Mouse (Mus musculus) left cerebral cortex, adult 9 months (tissue): Measurements from ENCODE around the gene Rnf223.

Source experiments
- DNase-seq, 2 experiments: peaks; one replicate each; pipeline ENCODE4 v3.0.0; 2022; ENCODE audit warnings: low spot score in 2 of 2

Gene Rnf223

GRCm38 (mm10) chr4:156130436-156130835, at the start of gene Rnf223:
Gene Rnf223, plus strand, starts transcription at chr4:156130513.
- no peak for DNase-seq

- no peak for DNase-seq
Measured at GRCm38 (mm10) chr4:156082621-156083234, 47.6 kb upstream of the Rnf223 start.

- no peak for DNase-seq
Measured at GRCm38 (mm10) chr4:156083348-156083747, 47.0 kb upstream of the Rnf223 start.

GRCm38 (mm10) chr4:156084096-156084879, 46.0 kb upstream of the Rnf223 start:
- DNase-seq, result no peak

DNA sequence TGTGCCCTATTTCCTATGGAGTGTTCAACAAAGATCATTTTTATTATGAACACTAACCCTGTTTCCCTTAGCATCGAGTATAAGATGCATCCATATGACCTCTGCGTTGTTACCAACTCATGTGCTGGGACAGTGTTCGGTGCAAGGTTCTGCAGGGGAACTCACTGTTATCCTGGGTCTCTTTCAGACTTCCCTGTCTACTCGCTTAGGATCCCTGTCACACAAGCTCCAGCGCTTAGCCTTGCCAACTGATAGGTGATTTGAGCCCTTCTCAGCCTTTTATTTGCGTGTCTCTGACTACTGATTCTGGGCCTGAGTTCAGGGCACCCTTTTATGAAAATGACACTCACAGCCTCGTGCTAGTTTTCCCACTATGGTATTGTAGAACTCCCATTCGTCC, 45.1 kb upstream of the Rnf223 start:
- no peak for DNase-seq

- DNase-seq, result no peak
Measured at GRCm38 (mm10) chr4:156087398-156088087, 42.8 kb upstream of the Rnf223 start.

GRCm38 (mm10) chr4:156091236-156091635, 39.1 kb upstream of the Rnf223 start:
- no peak for DNase-seq

DNA sequence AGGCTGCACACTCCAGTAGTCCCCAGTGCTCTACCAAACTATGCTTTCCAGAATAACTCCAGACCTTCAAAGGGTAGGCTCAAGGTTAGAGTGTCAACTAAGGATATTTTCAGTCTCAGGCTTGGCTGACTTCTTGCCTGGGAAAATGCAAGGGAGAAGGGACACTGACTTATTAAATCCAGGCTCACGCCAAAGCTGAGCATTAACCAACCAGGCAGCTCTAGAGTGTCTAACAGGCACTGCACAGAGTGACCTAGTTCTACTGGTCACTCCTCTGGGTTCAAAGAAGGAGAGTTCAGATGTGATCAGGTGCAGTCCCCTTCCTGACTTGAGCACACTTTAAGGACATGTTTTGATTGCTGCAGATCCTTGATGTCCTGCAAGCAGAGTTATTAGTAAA, 37.5 kb upstream of the Rnf223 start:
- DNase-seq, result no peak

- no peak for DNase-seq
Measured at GRCm38 (mm10) chr4:156093758-156094157, 36.6 kb upstream of the Rnf223 start.

- no peak for DNase-seq
Measured at GRCm38 (mm10) chr4:156096191-156096590, 34.1 kb upstream of the Rnf223 start.

- no peak for DNase-seq
Measured at GRCm38 (mm10) chr4:156097770-156098366, 32.4 kb upstream of the Rnf223 start.

DNA sequence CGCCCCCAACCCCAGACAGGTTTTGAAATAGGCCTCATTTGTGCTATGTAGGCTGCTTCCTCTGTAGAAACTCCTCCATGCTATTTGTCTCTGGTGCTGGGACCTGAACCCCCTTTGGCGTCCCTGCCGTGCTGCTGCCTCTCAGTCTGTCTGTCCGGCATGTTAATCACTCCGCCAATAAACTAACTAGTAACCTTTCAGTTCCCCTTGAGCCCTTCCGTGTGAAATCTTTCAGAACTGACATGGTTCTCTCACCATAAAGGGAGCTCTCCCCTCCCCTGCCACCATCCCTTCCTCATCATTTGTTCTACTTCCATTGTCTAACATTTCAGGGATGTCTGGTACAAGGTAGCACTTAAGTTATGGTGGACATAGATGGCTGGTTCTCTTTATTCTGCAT, 30.9 kb upstream of the Rnf223 start:
- no peak for DNase-seq

DNA sequence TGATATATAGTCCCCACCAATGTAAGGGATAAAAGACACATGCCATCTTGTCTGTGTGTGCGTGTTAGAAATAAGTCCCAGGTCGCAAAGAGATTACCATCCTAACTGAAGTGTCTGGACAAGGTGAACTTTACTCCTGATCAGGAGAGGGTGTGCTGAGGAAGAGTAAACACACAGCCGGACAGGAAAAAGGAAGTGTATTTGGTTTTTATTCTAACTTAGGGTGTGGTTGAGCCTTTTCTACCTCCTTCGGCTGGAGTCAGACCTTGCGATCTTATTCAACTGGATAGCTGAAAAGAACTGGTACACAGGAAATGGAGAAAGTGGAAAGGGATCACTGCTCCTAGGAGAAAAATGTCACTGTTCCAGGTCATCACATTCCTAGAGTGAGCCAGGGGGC, 29.8 kb upstream of the Rnf223 start:
- DNase-seq, result no peak

GRCm38 (mm10) chr4:156101481-156101903, 28.8 kb upstream of the Rnf223 start:
- no peak for DNase-seq

- DNase-seq, result no peak
Measured at GRCm38 (mm10) chr4:156103342-156103741, 27.0 kb upstream of the Rnf223 start.

GRCm38 (mm10) chr4:156108606-156109546, 21.4 kb upstream of the Rnf223 start:
- DNase-seq, result peak in 1 of 2 experiments; percentile 31

DNA sequence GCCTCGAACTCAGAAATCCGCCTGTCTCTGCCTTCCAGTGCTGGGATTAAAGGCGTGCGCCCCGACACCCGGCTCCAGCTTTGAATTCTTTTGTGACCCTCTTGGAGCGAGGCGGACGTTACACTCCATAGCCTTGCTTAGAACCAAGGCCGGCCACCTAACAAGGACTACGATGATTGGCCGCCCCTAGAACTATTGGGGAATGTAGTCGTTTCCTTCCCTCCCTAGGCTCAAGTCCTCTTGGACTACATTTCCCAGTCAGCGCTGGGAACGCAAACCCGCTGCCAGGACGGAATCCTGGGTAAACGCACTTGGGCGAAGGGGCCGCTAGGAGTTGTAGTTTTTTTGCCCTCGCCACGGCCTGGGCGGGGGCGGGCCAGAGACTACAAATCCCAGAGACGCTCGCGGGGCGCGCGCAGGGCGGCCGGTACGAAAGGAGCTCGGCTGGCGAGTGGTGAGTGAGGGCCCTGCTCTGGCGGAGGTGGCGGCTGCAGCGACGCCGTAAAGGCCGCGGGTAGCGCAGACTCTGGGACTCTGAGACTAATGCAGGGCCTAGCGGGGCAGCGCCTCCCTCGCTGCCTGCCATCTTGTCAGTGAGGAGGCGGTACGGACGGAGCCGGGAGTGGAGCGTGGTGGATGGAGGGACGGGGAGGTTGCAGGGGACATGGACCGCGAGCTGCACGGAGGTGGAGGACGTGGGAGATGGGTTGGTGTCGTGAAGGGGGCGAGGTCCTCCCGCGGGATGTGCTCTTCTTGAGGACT, 20.6 kb upstream of the Rnf223 start, which contains the start of gene 9430015G10Rik:
TSS of gene 9430015G10Rik (plus strand) at position 413 of the 762 bp plus-strand sequence.
- peak; percentile 96 to 99 for DNase-seq

DNA sequence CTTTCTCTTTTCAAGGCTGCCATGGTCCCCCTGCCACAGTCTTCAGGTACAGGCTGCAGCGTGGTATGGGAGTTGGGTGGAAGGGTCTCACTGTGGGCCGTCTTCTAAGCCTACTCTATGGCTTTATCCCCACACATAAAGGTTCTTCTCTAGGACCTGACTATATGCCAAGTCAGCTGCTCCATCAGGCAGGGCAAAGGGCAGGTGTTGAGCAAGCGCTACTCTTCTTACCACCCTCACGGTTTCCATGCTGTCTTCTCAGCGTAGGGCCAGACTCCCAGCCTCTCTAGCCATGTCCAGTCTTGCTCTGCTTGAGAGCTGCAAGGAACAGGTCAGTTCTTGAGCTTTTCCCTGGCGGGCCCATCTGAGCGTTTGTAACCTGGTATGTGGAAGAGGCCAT, 6.2 kb upstream of the Rnf223 start:
- no peak for DNase-seq

- DNase-seq, result no peak
Measured at GRCm38 (mm10) chr4:156125393-156125792, 4.9 kb upstream of the Rnf223 start.

DNA sequence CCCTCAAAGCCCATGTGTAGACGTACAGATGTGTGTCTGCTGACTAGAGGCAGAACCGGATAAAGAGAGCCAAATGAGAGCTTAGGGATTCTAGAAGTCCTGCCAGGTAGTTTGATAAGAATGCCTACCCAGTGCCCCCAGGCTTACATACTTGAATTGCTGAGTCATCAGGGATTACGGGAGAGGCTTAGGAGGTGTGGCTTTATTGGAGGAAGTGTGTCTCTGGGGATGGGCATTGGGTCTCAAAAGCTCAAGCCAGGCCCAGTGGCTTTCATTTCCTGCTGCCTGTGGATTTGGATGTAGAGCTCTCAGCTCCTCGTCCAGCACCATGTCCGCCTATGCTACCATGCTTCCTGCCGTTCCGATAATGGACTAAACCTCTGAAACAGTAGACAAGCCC, 3.5 kb upstream of the Rnf223 start:
- no peak for DNase-seq
